In the genomic region with DNA sequence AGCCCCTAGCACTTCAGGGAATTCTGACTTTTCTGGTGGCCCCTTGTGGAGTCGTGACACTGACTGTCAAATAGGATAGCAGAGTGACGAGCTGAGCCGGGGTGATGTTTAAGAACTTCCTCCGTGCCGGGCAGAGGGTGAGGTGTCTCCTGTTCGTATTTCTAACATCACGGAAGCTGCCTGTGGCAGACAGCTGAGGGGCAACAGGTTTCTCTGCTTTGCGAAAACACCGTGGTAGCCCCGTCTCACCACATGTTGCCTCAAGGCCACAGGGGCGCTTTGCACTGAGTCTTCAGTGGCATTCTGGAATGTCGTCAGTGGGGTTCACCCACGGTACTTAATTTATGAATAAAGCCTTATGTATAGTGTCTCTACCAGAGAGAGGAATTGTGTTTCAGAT, we compare ENCODE assay signal across 26 mouse cellular contexts. TPM values are rescaled to one million over a fixed set of nuclear protein-coding genes. Genes with fewer than 3 reads are reported as not detected.
DNase-seq lines count a peak whose midpoint lies in the region; ATAC-seq and TF ChIP-seq lines count a peak whose summit lies in the region.
"Had no signal": no experiment of that assay in that cellular context is flagged by ENCODE, and none has a peak within 500 bp of the region (broad histone marks: within the 10 kb centered on the region; RNA-seq: fewer than 3 reads in every experiment).

No protein-coding gene starts in this region.

- 87% methylated on average over 13 of the region's 13 CpGs for WGBS in forebrain, embryonic 11.5 days
- WGBS in forebrain, embryonic 10.5 days: 86% methylated on average over 13 of the region's 13 CpGs
- 74% methylated on average over 13 of the region's 13 CpGs for WGBS in liver, embryonic 13.5 days (ENCODE audit: insufficient replicate concordance)
- WGBS in liver, embryonic 11.5 days: 76% methylated on average over 13 of the region's 13 CpGs
- 84% methylated on average over 13 of the region's 13 CpGs for WGBS in intestine, postnatal 0 days
- WGBS in kidney, adult 2 months: 81% methylated on average over 13 of the region's 13 CpGs

- H3K27me3 ChIP-seq in forebrain, embryonic 11.5 days (ENCODE audit: control insufficient read depth, insufficient read depth, low read length): no peaks in the 10 kb centered on the region
- no peaks in the 10 kb centered on the region for H3K27me3 ChIP-seq in forebrain, embryonic 10.5 days (ENCODE audit: poor library complexity, severe bottlenecking)
- H3K27me3 ChIP-seq in liver, embryonic 13.5 days: no peaks in the 10 kb centered on the region
- no peaks in the 10 kb centered on the region for H3K27me3 ChIP-seq in liver, embryonic 11.5 days (replicated peaks; ENCODE audit: control insufficient read depth, insufficient read depth, low read length)
- H3K27me3 ChIP-seq in G1E (ENCODE audit: insufficient read depth, low read length): no peaks in the 10 kb centered on the region
- no peaks in the 10 kb centered on the region for H3K27me3 ChIP-seq in intestine, postnatal 0 days (replicated peaks; ENCODE audit: control insufficient read depth, insufficient read depth, low read length)
- H3K27me3 ChIP-seq in kidney, adult 2 months (replicated peaks; ENCODE audit: control insufficient read depth, insufficient read depth, low read length): no peaks in the 10 kb centered on the region
- H3K27me3 ChIP-seq: heart, embryonic 13.5 days; kidney, embryonic 15.5 days; Patski had no signal

- H3K4me1 ChIP-seq in forebrain, embryonic 11.5 days (replicated peaks; ENCODE audit: control insufficient read depth, insufficient read depth, low read length): peaks cover 9% of the 10 kb centered on the region
- H3K4me1 ChIP-seq in forebrain, embryonic 10.5 days: peaks cover 30% of the 10 kb centered on the region
- peaks cover 48% of the 10 kb centered on the region for H3K4me1 ChIP-seq in liver, embryonic 13.5 days (replicated peaks)
- peaks cover 9% of the 10 kb centered on the region; the same call in 1 of the 2 replicates for H3K4me1 ChIP-seq in liver, embryonic 11.5 days (replicated peaks; ENCODE audit: control insufficient read depth, insufficient read depth, low read length)
- peaks cover 62% of the 10 kb centered on the region for H3K4me1 ChIP-seq in G1E (ENCODE audit: insufficient read depth, low read depth, low read length)
- H3K4me1 ChIP-seq in intestine, postnatal 0 days (replicated peaks; ENCODE audit: control insufficient read depth, insufficient read depth, low read length): no peaks in the 10 kb centered on the region
- peaks cover 14% of the 10 kb centered on the region; the same call in 1 of the 2 replicates for H3K4me1 ChIP-seq in kidney, adult 2 months (ENCODE audit: control insufficient read depth, insufficient read depth, low read length)

- no peak overlapping the region for H3K27ac ChIP-seq in forebrain, embryonic 11.5 days (ENCODE audit: low read depth, low read length)
- H3K27ac ChIP-seq in forebrain, embryonic 10.5 days: no peak overlapping the region
- no peak overlapping the region for H3K27ac ChIP-seq in liver, embryonic 13.5 days
- H3K27ac ChIP-seq in liver, embryonic 11.5 days (ENCODE audit: low read depth, low read length): no peak overlapping the region
- no peak overlapping the region for H3K27ac ChIP-seq in intestine, postnatal 0 days (ENCODE audit: low read depth, low read length)
- no peak overlapping the region for H3K27ac ChIP-seq in kidney, adult 2 months (ENCODE audit: insufficient read depth, low read depth, low read length)
- H3K27ac ChIP-seq: heart, embryonic 13.5 days; hindbrain, embryonic 10.5 days; hindbrain, postnatal 0 days; kidney, embryonic 15.5 days; stomach, postnatal 0 days had no signal

- DNase-seq in forebrain, embryonic 11.5 days (ENCODE audit: low spot score): peak; percentile 27
- DNase-seq in forebrain, embryonic 10.5 days (ENCODE audit: extremely low spot score, low spot score): no peak
- DNase-seq in liver, embryonic 13.5 days: no peak
- DNase-seq in liver, embryonic 11.5 days (ENCODE audit: low spot score): no peak
- DNase-seq in G1E (ENCODE audit: low spot score): no peak
- DNase-seq in kidney, adult 2 months: no peak
- DNase-seq: adrenal gland, postnatal 10 days; cerebellum, adult 11 months; cerebellum, adult 9-10 months; cerebellum, postnatal 36 days; heart, postnatal 10 days; lung, adult 18-20 months; lung, postnatal 4 days; midbrain, embryonic 14.5 days; right cerebral cortex, postnatal 4 days; thymus, adult 18-20 months; thymus, postnatal 25 days had no signal

- no peak overlapping the region for H3K9ac ChIP-seq in forebrain, embryonic 11.5 days (ENCODE audit: low read length)
- no peak overlapping the region for H3K9ac ChIP-seq in liver, embryonic 13.5 days
- no peak overlapping the region for H3K9ac ChIP-seq in liver, embryonic 11.5 days (ENCODE audit: low read depth, low read length)
- H3K9ac ChIP-seq in intestine, postnatal 0 days (ENCODE audit: low read depth, low read length): no peak overlapping the region
- H3K9ac ChIP-seq: heart, embryonic 13.5 days; kidney, embryonic 15.5 days had no signal

- no peaks in the 10 kb centered on the region for H3K9me3 ChIP-seq in forebrain, embryonic 11.5 days (ENCODE audit: control insufficient read depth, low read length)
- H3K9me3 ChIP-seq in forebrain, embryonic 10.5 days: no peaks in the 10 kb centered on the region
- no peaks in the 10 kb centered on the region for H3K9me3 ChIP-seq in liver, embryonic 13.5 days (replicated peaks)
- no peaks in the 10 kb centered on the region for H3K9me3 ChIP-seq in liver, embryonic 11.5 days (ENCODE audit: control insufficient read depth, low read length)
- H3K9me3 ChIP-seq in G1E (replicated peaks): no peaks in the 10 kb centered on the region
- H3K9me3 ChIP-seq in intestine, postnatal 0 days (ENCODE audit: control insufficient read depth): no peaks in the 10 kb centered on the region
- H3K9me3 ChIP-seq: heart, embryonic 13.5 days; kidney, embryonic 15.5 days had no signal

- no peaks in the 10 kb centered on the region; the same call in 1 of the 2 replicates for H3K36me3 ChIP-seq in forebrain, embryonic 11.5 days (ENCODE audit: control insufficient read depth, insufficient read depth, low read length)
- peaks cover 43% of the 10 kb centered on the region for H3K36me3 ChIP-seq in forebrain, embryonic 10.5 days (replicated peaks)
- H3K36me3 ChIP-seq in liver, embryonic 13.5 days: peaks cover 19% of the 10 kb centered on the region
- H3K36me3 ChIP-seq in liver, embryonic 11.5 days (ENCODE audit: control insufficient read depth, insufficient read depth, low read length): no peaks in the 10 kb centered on the region; the same call in 1 of the 2 replicates
- H3K36me3 ChIP-seq in G1E (replicated peaks): peaks cover 55% of the 10 kb centered on the region
- H3K36me3 ChIP-seq in intestine, postnatal 0 days (ENCODE audit: control insufficient read depth, insufficient read depth): peaks cover 14% of the 10 kb centered on the region
- no peaks in the 10 kb centered on the region for H3K36me3 ChIP-seq in kidney, adult 2 months (ENCODE audit: control insufficient read depth, insufficient read depth, low read length)

- TF ChIP-seq POLR2A in kidney, adult 2 months (IDR thresholded peaks at IDR 0.05; ENCODE audit: low read depth, low read length): no peak

- no peak overlapping the region for H3K4me2 ChIP-seq in forebrain, embryonic 11.5 days (ENCODE audit: low read depth, low read length, severe bottlenecking)
- peak overlapping the region; percentile 92; the same call in 1 of the 2 replicates for H3K4me2 ChIP-seq in liver, embryonic 13.5 days
- no peak overlapping the region for H3K4me2 ChIP-seq in liver, embryonic 11.5 days
- H3K4me2 ChIP-seq in intestine, postnatal 0 days (replicated peaks; ENCODE audit: low read depth): 0 out of 2 replicates have a peak overlapping the region, but pooled peaks have one; percentile 14
- H3K4me2 ChIP-seq: kidney, embryonic 15.5 days had no signal

- no peak overlapping the region for H3K4me3 ChIP-seq in forebrain, embryonic 11.5 days (ENCODE audit: low read depth, low read length)
- H3K4me3 ChIP-seq in forebrain, embryonic 10.5 days: no peak overlapping the region
- H3K4me3 ChIP-seq in liver, embryonic 13.5 days (replicated peaks): no peak overlapping the region
- H3K4me3 ChIP-seq in liver, embryonic 11.5 days (ENCODE audit: low read depth, low read length): no peak overlapping the region
- peak overlapping the region; percentile 13; the same call in 1 of the 2 replicates for H3K4me3 ChIP-seq in G1E (ENCODE audit: low read depth, low read length)
- no peak overlapping the region for H3K4me3 ChIP-seq in intestine, postnatal 0 days (ENCODE audit: low read depth, low read length)
- H3K4me3 ChIP-seq in kidney, adult 2 months (ENCODE audit: insufficient read depth, low read depth, low read length): no peak overlapping the region
- H3K4me3 ChIP-seq: heart, embryonic 13.5 days; hindbrain, embryonic 10.5 days; kidney, embryonic 15.5 days had no signal

- ATAC-seq in forebrain, embryonic 11.5 days (replicated peaks; ENCODE audit: low FRiP score): no peak
- no peak for ATAC-seq in liver, embryonic 13.5 days (ENCODE audit: low read depth)
- no peak for ATAC-seq in liver, embryonic 11.5 days (replicated peaks; ENCODE audit: low FRiP score)
- no peak for ATAC-seq in G1E (ENCODE audit: extremely low read depth, insufficient number of reproducible peaks, low FRiP score, poor library complexity, severe bottlenecking)
- ATAC-seq in intestine, postnatal 0 days: no peak
- ATAC-seq: forebrain, embryonic 16.5 days; hindbrain, postnatal 0 days; lung, postnatal 0 days; Patski had no signal

- TF ChIP-seq CTCF in G1E (IDR thresholded peaks at IDR 0.05; ENCODE audit: low read depth, low read length): no peak
- TF ChIP-seq CTCF in intestine, postnatal 0 days (IDR thresholded peaks at IDR 0.05; ENCODE audit: low read depth): no peak
- no peak for TF ChIP-seq CTCF in kidney, adult 2 months (conservative IDR thresholded peaks at IDR 0.05; ENCODE audit: insufficient read depth, insufficient read length, low read depth, low read length)

RNA-seq across cellular contexts. Expression of a gene that starts 2.4 kb away (rescaled TPM):
- 43.1 and 45.6 TPM in 2 replicates for polyA plus RNA-seq in forebrain, embryonic 11.5 days (2014; fragmentation: Nextera tagmentation; extraction: Ambion mirVana)
- 34.9 and 37.6 TPM in 2 replicates for polyA plus RNA-seq in forebrain, embryonic 10.5 days (2016; fragmentation: Nextera tagmentation; extraction: Ambion mirVana)
- polyA plus RNA-seq in liver, embryonic 13.5 days (2015; fragmentation: Nextera tagmentation; extraction: Ambion mirVana): 13.0 and 16.5 TPM in 2 replicates
- 31.2 and 31.6 TPM in 2 replicates for polyA plus RNA-seq in liver, embryonic 11.5 days (2014; fragmentation: Nextera tagmentation; extraction: Ambion mirVana)
- total RNA-seq in G1E (2014; fragmentation: Nextera tagmentation) (134 and 161 TPM in 2 replicates), G1E (2017) (133 and 138 TPM in 2 replicates)
- polyA plus RNA-seq in G1E (2012): 33.4 and 52.8 TPM in 2 replicates
- polyA plus RNA-seq in intestine, postnatal 0 days (2015; fragmentation: Nextera tagmentation; extraction: Ambion mirVana): 68.6 and 78.1 TPM in 2 replicates
- 128 and 160 TPM in 2 replicates for polyA plus RNA-seq in kidney, adult 2 months (2012; rRNA removed)

RNA-seq across cellular contexts. Expression of a gene that starts 16.2 kb away (rescaled TPM):
- polyA plus RNA-seq in forebrain, embryonic 11.5 days (2014; fragmentation: Nextera tagmentation; extraction: Ambion mirVana): 3.0 and 3.3 TPM in 2 replicates
- polyA plus RNA-seq in forebrain, embryonic 10.5 days (2016; fragmentation: Nextera tagmentation; extraction: Ambion mirVana): 1.5 and 1.6 TPM in 2 replicates
- 0.14 and 0.15 TPM in 2 replicates for polyA plus RNA-seq in liver, embryonic 13.5 days (2015; fragmentation: Nextera tagmentation; extraction: Ambion mirVana)
- polyA plus RNA-seq in liver, embryonic 11.5 days (2014; fragmentation: Nextera tagmentation; extraction: Ambion mirVana): 0.27 and 0.78 TPM in 2 replicates
- total RNA-seq in G1E (2014; fragmentation: Nextera tagmentation) (not detected in 2 replicates), G1E (2017) (under 0.01 and 0.06 TPM in 2 replicates)
- polyA plus RNA-seq in G1E (2012): not detected in 2 replicates
- polyA plus RNA-seq in intestine, postnatal 0 days (2015; fragmentation: Nextera tagmentation; extraction: Ambion mirVana): 2.8 and 2.9 TPM in 2 replicates
- 1.0 and 1.2 TPM in 2 replicates for polyA plus RNA-seq in kidney, adult 2 months (2012; rRNA removed)

Comparison
In these comparisons a context has a peak if more than half of its experiments do, and no peak if none do; other contexts are left out.
1. H3K4me2 ChIP-seq: peak in liver, embryonic 13.5 days (single experiment) and intestine, postnatal 0 days (single experiment); none in forebrain, embryonic 11.5 days (single experiment) and liver, embryonic 11.5 days (single experiment).